Mouse (Mus musculus): ENCODE measurements around the gene Nek6. TPM values are rescaled to one million over a fixed set of nuclear protein-coding genes. Genes with fewer than 3 reads are reported as not detected.

Gene Nek6
- polyA plus RNA-seq, 1 experiment from 2014 or later, result 117 TPM

GRCm38 (mm10) chr2:38513183-38513529 is 1.7 kb downstream of the Nek6 start:
- WGBS, result 66% methylated on average over 2 of the region's 2 CpGs
- peak overlapping the region; percentile 94 for H3K9ac ChIP-seq (replicated peaks; ENCODE audit: low read length)
- ATAC-seq (replicated peaks; ENCODE audit: insufficient number of reproducible peaks, low FRiP score, low TSS enrichment, low read depth) (no peak), DNase-seq (ENCODE audit: low spot score) (no peak)
- no peaks in the 10 kb centered on the region for H3K4me1 ChIP-seq (ENCODE audit: control insufficient read depth, insufficient read depth, low read length)
- peak overlapping the region; percentile 91 for H3K4me3 ChIP-seq (ENCODE audit: low read depth, low read length)
- H3K27ac ChIP-seq (replicated peaks; ENCODE audit: low read depth, low read length), result no peak overlapping the region
- H3K4me2 ChIP-seq (ENCODE audit: low read depth, low read length), result peak overlapping the region; percentile 83
- no peaks in the 10 kb centered on the region for H3K27me3 ChIP-seq (ENCODE audit: control insufficient read depth, insufficient read depth, low read length)
- no peaks in the 10 kb centered on the region for H3K9me3 ChIP-seq (replicated peaks; ENCODE audit: control insufficient read depth, low read length)
- H3K36me3 ChIP-seq (replicated peaks; ENCODE audit: control insufficient read depth, insufficient read depth, low read depth, low read length), result no peaks in the 10 kb centered on the region

- no peak overlapping the region for H3K4me2 ChIP-seq (ENCODE audit: low read depth, low read length)
- H3K9ac ChIP-seq (replicated peaks; ENCODE audit: low read length), result no peak overlapping the region
- no peaks in the 10 kb centered on the region for H3K4me1 ChIP-seq (ENCODE audit: control insufficient read depth, insufficient read depth, low read length)
- H3K4me3 ChIP-seq (ENCODE audit: low read depth, low read length), result no peak overlapping the region
- DNase-seq (ENCODE audit: low spot score) (no peak), ATAC-seq (replicated peaks; ENCODE audit: insufficient number of reproducible peaks, low FRiP score, low TSS enrichment, low read depth) (no peak)
- no peaks in the 10 kb centered on the region for H3K9me3 ChIP-seq (replicated peaks; ENCODE audit: control insufficient read depth, low read length)
- no peak overlapping the region for H3K27ac ChIP-seq (replicated peaks; ENCODE audit: low read depth, low read length)
- H3K27me3 ChIP-seq (ENCODE audit: control insufficient read depth, insufficient read depth, low read length), result no peaks in the 10 kb centered on the region
- no peaks in the 10 kb centered on the region for H3K36me3 ChIP-seq (replicated peaks; ENCODE audit: control insufficient read depth, insufficient read depth, low read depth, low read length)
- 78% methylated on average over 7 of the region's 7 CpGs for WGBS
Observed at GRCm38 (mm10) chr2:38514411-38514810, 3.0 kb downstream of the Nek6 start.

- 12% methylated on average over 6 of the region's 6 CpGs for whole genome bisulfite sequencing
- DNase-seq (ENCODE audit: low spot score), result peak; percentile 46
- H3K9me3 ChIP-seq (replicated peaks; ENCODE audit: control insufficient read depth, low read length), result no peaks in the 10 kb centered on the region
- H3K27ac ChIP-seq (replicated peaks; ENCODE audit: low read depth, low read length), result no peak overlapping the region
- no peak overlapping the region for H3K4me3 ChIP-seq (ENCODE audit: low read depth, low read length)
- H3K36me3 ChIP-seq (replicated peaks; ENCODE audit: control insufficient read depth, insufficient read depth, low read depth, low read length), result no peaks in the 10 kb centered on the region
- no peak overlapping the region for H3K4me2 ChIP-seq (ENCODE audit: low read depth, low read length)
- H3K27me3 ChIP-seq (ENCODE audit: control insufficient read depth, insufficient read depth, low read length), result no peaks in the 10 kb centered on the region
- no peaks in the 10 kb centered on the region for H3K4me1 ChIP-seq (ENCODE audit: control insufficient read depth, insufficient read depth, low read length)
- no peak overlapping the region for H3K9ac ChIP-seq (replicated peaks; ENCODE audit: low read length)
- no peak for ATAC-seq (replicated peaks; ENCODE audit: insufficient number of reproducible peaks, low FRiP score, low TSS enrichment, low read depth)
Observed at GRCm38 (mm10) chr2:38515446-38515845, 4.0 kb downstream of the Nek6 start.

- H3K27ac ChIP-seq (replicated peaks; ENCODE audit: low read depth, low read length), result no peak overlapping the region
- no peaks in the 10 kb centered on the region for H3K4me1 ChIP-seq (ENCODE audit: control insufficient read depth, insufficient read depth, low read length)
Observed at GRCm38 (mm10) chr2:38516471-38516870, 5.0 kb downstream of the Nek6 start.

GRCm38 (mm10) chr2:38517045-38517444 is 5.6 kb downstream of the Nek6 start:
- no peaks in the 10 kb centered on the region for H3K36me3 ChIP-seq (replicated peaks; ENCODE audit: control insufficient read depth, insufficient read depth, low read depth, low read length)
- H3K4me2 ChIP-seq (ENCODE audit: low read depth, low read length), result no peak overlapping the region
- 75% methylated on average over 6 of the region's 6 CpGs for WGBS
- H3K9ac ChIP-seq (replicated peaks; ENCODE audit: low read length), result no peak overlapping the region
- H3K27me3 ChIP-seq (ENCODE audit: control insufficient read depth, insufficient read depth, low read length), result no peaks in the 10 kb centered on the region
- no peaks in the 10 kb centered on the region for H3K4me1 ChIP-seq (ENCODE audit: control insufficient read depth, insufficient read depth, low read length)
- no peak overlapping the region for H3K27ac ChIP-seq (replicated peaks; ENCODE audit: low read depth, low read length)
- no peaks in the 10 kb centered on the region for H3K9me3 ChIP-seq (replicated peaks; ENCODE audit: control insufficient read depth, low read length)
- H3K4me3 ChIP-seq (ENCODE audit: low read depth, low read length), result no peak overlapping the region
- ATAC-seq (replicated peaks; ENCODE audit: insufficient number of reproducible peaks, low FRiP score, low TSS enrichment, low read depth) (no peak), DNase-seq (ENCODE audit: low spot score) (no peak)

More at GRCm38 (mm10) chr2:38516471-38516870, 5.0 kb downstream of the Nek6 start:
- Histone ChIP-seq H3K27me3 (ENCODE audit: control insufficient read depth, insufficient read depth, low read length) (no peaks in the 10 kb centered on the region), H3K4me2 (ENCODE audit: low read depth, low read length) (no peak overlapping the region), H3K36me3 (replicated peaks; ENCODE audit: control insufficient read depth, insufficient read depth, low read depth, low read length) (no peaks in the 10 kb centered on the region), H3K9ac (replicated peaks; ENCODE audit: low read length) (no peak overlapping the region), H3K9me3 (replicated peaks; ENCODE audit: control insufficient read depth, low read length) (no peaks in the 10 kb centered on the region), H3K4me3 (ENCODE audit: low read depth, low read length) (no peak overlapping the region)
- 64% methylated on average over 3 of the region's 3 CpGs for WGBS
- DNase-seq (ENCODE audit: low spot score) (no peak), ATAC-seq (replicated peaks; ENCODE audit: insufficient number of reproducible peaks, low FRiP score, low TSS enrichment, low read depth) (no peak)

GRCm38 (mm10) chr2:38518719-38519118 is 7.3 kb downstream of the Nek6 start:
- DNase-seq (ENCODE audit: low spot score) (no peak), ATAC-seq (replicated peaks; ENCODE audit: insufficient number of reproducible peaks, low FRiP score, low TSS enrichment, low read depth) (no peak)
- no peaks in the 10 kb centered on the region for H3K9me3 ChIP-seq (replicated peaks; ENCODE audit: control insufficient read depth, low read length)
- H3K4me3 ChIP-seq (ENCODE audit: low read depth, low read length), result no peak overlapping the region
- H3K4me1 ChIP-seq (ENCODE audit: control insufficient read depth, insufficient read depth, low read length), result no peaks in the 10 kb centered on the region
- no peak overlapping the region for H3K27ac ChIP-seq (replicated peaks; ENCODE audit: low read depth, low read length)
- H3K27me3 ChIP-seq (ENCODE audit: control insufficient read depth, insufficient read depth, low read length), result no peaks in the 10 kb centered on the region
- WGBS, result 90% methylated on average over 5 of the region's 5 CpGs
- no peak overlapping the region for H3K4me2 ChIP-seq (ENCODE audit: low read depth, low read length)
- no peak overlapping the region for H3K9ac ChIP-seq (replicated peaks; ENCODE audit: low read length)
- H3K36me3 ChIP-seq (replicated peaks; ENCODE audit: control insufficient read depth, insufficient read depth, low read depth, low read length), result no peaks in the 10 kb centered on the region

- Histone ChIP-seq H3K9me3 (replicated peaks; ENCODE audit: control insufficient read depth, low read length) (no peaks in the 10 kb centered on the region), H3K4me3 (ENCODE audit: low read depth, low read length) (no peak overlapping the region), H3K4me2 (ENCODE audit: low read depth, low read length) (no peak overlapping the region), H3K4me1 (ENCODE audit: control insufficient read depth, insufficient read depth, low read length) (no peaks in the 10 kb centered on the region), H3K27ac (replicated peaks; ENCODE audit: low read depth, low read length) (no peak overlapping the region), H3K27me3 (ENCODE audit: control insufficient read depth, insufficient read depth, low read length) (no peaks in the 10 kb centered on the region), H3K36me3 (replicated peaks; ENCODE audit: control insufficient read depth, insufficient read depth, low read depth, low read length) (no peaks in the 10 kb centered on the region), H3K9ac (replicated peaks; ENCODE audit: low read length) (no peak overlapping the region)
- 81% methylated on average over 11 of the region's 11 CpGs for WGBS
- ATAC-seq (replicated peaks; ENCODE audit: insufficient number of reproducible peaks, low FRiP score, low TSS enrichment, low read depth) (no peak), DNase-seq (ENCODE audit: low spot score) (no peak)
Observed at GRCm38 (mm10) chr2:38519934-38520333, 8.5 kb downstream of the Nek6 start.

- WGBS, result 85% methylated on average over 12 of the region's 12 CpGs
- ATAC-seq (replicated peaks; ENCODE audit: insufficient number of reproducible peaks, low FRiP score, low TSS enrichment, low read depth) (no peak), DNase-seq (ENCODE audit: low spot score) (no peak)
- H3K27ac ChIP-seq (replicated peaks; ENCODE audit: low read depth, low read length), result no peak overlapping the region
- no peaks in the 10 kb centered on the region for H3K27me3 ChIP-seq (ENCODE audit: control insufficient read depth, insufficient read depth, low read length)
- H3K4me3 ChIP-seq (ENCODE audit: low read depth, low read length), result no peak overlapping the region
- no peaks in the 10 kb centered on the region for H3K9me3 ChIP-seq (replicated peaks; ENCODE audit: control insufficient read depth, low read length)
- no peak overlapping the region for H3K9ac ChIP-seq (replicated peaks; ENCODE audit: low read length)
- H3K4me2 ChIP-seq (ENCODE audit: low read depth, low read length), result no peak overlapping the region
- H3K4me1 ChIP-seq (ENCODE audit: control insufficient read depth, insufficient read depth, low read length), result no peaks in the 10 kb centered on the region
- H3K36me3 ChIP-seq (replicated peaks; ENCODE audit: control insufficient read depth, insufficient read depth, low read depth, low read length), result no peaks in the 10 kb centered on the region
Observed at GRCm38 (mm10) chr2:38521618-38522017, 10.2 kb downstream of the Nek6 start.
